Mouse (Mus musculus): ENCODE results near the gene Amigo2. TPM values are rescaled to one million over a fixed set of nuclear protein-coding genes. Genes with fewer than 3 reads are reported as not detected.

Amigo2 gene
- total and polyA plus RNA-seq, 3 experiments, result 2.3 to 6.9 (median 6.1) TPM

DNA sequence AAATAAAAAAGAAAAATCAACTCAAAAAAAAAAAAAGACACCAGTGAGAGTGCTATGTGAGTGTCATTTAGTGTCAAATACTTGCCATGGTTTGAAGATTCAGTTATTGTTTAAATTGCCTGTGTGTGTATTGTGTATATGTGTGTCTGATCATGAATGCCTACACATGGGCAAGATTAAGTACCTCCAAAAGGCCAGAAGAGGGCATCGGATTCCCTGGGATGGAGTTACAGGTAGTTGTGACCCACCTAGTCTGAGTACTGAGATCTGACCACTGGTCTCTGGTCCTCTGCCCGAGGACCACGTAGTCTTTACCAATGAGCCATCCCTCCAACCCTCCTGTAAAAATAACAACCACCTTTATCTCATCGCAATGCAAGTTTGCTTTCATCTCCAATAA is 7.3 kb upstream of the Amigo2 start:
- Histone ChIP-seq H3K4me3 (no peak overlapping the region), H3K27ac (no peak overlapping the region), H3K36me3 (ENCODE audit: control insufficient read depth, insufficient read depth, low read length) (no peaks in the 10 kb centered on the region), H3K4me1 (ENCODE audit: control insufficient read depth, insufficient read depth, low read length) (peaks cover 5% of the 10 kb centered on the region), H3K27me3 (ENCODE audit: control insufficient read depth, insufficient read depth, low read length) (no peaks in the 10 kb centered on the region), H3K79me2 (replicated peaks; ENCODE audit: control insufficient read depth, insufficient read depth, low read length) (no peaks in the 10 kb centered on the region), H3K9ac (ENCODE audit: low read depth, low read length) (no peak overlapping the region)
- intact Hi-C loops (cut with DNase I), result no loop called here
- 93% methylated on average over 4 of the region's 4 CpGs for WGBS
- no peak for DNase-seq
- TF ChIP-seq CTCF (IDR thresholded peaks at IDR 0.05), result peak; percentile 29
- TF ChIP-seq EP300 (IDR thresholded peaks at IDR 0.05; ENCODE audit: insufficient read depth, low read depth, low read length), result no peak
- TF ChIP-seq POLR2A (IDR thresholded peaks at IDR 0.05; ENCODE audit: insufficient read depth, low read depth, low read length), result no peak

DNA sequence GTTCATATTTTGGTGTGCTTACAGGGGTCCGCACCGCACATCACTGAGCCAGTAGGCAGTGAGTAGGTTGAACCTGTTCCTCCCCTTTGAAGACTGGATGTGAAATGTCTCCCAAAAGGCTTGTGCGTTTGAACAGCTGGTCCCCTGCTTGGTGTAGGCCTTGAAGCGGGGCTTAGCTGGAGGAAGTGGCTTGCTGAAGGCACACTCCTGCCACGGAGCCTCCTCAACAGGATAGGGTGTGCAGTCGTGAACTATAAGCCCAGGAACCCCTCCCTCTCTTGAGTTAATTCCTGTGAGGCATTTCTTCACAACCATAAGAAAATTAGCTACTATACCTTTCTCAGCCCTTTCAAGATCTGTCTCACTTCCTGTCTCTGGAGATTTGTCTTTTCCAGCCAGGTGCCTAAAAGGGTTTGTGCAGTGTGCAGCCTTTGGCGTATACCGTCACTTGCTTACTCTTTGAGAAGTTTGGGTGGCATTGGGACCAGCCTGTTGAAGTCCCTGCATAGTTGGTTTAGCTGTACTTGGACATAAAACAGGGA is 5.5 kb upstream of the Amigo2 start:
- Histone ChIP-seq H3K27me3 (ENCODE audit: control insufficient read depth, insufficient read depth, low read length) (no peaks in the 10 kb centered on the region), H3K79me2 (replicated peaks; ENCODE audit: control insufficient read depth, insufficient read depth, low read length) (no peaks in the 10 kb centered on the region), H3K27ac (no peak overlapping the region), H3K4me1 (ENCODE audit: control insufficient read depth, insufficient read depth, low read length) (peaks cover 4% of the 10 kb centered on the region), H3K4me3 (no peak overlapping the region), H3K9ac (ENCODE audit: low read depth, low read length) (no peak overlapping the region), H3K36me3 (ENCODE audit: control insufficient read depth, insufficient read depth, low read length) (no peaks in the 10 kb centered on the region)
- no peak for DNase-seq
- 77% methylated on average over 8 of the region's 8 CpGs for WGBS
- intact Hi-C loops (cut with DNase I), result no loop called here
- TF ChIP-seq POLR2A (IDR thresholded peaks at IDR 0.05; ENCODE audit: insufficient read depth, low read depth, low read length) (no peak), CTCF (IDR thresholded peaks at IDR 0.05) (no peak), EP300 (IDR thresholded peaks at IDR 0.05; ENCODE audit: insufficient read depth, low read depth, low read length) (no peak)

DNA sequence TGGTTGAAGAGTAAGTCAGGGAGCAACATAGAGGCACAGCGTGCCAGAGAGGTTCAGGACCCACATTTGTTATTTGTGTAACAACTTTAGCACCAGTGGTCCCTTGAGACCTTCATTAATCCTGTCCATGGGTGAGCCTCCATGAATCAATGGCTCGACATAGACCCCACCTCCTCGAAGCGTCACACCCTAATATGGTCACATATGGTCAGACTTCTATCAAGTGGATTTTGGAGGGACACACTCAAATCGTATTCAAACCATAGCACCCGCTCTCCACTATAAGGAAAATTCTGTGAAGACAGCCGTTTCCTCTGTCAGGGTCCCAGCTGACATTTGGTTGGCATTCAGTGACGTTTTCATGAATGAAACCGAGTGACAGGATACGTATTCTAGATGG is 2.2 kb upstream of the Amigo2 start:
- H3K36me3 ChIP-seq (ENCODE audit: control insufficient read depth, insufficient read depth, low read length), result no peaks in the 10 kb centered on the region
- no peak for DNase-seq
- no peaks in the 10 kb centered on the region for H3K79me2 ChIP-seq (replicated peaks; ENCODE audit: control insufficient read depth, insufficient read depth, low read length)
- no peaks in the 10 kb centered on the region; the same call in 1 of the 2 replicates for H3K27me3 ChIP-seq (ENCODE audit: control insufficient read depth, insufficient read depth, low read length)
- H3K27ac ChIP-seq, result no peak overlapping the region
- no peaks in the 10 kb centered on the region for H3K4me1 ChIP-seq (ENCODE audit: control insufficient read depth, insufficient read depth, low read length)
- WGBS, result 95% methylated on average over 10 of the region's 10 CpGs
- intact Hi-C loops (cut with DNase I), result loop anchor here (5.0 kb wide), 4 partner anchors 78 to 713 kb away; partner anchors contain the start of gene Tmem106c
- no peak overlapping the region for H3K9ac ChIP-seq (ENCODE audit: low read depth, low read length)
- no peak overlapping the region for H3K4me3 ChIP-seq
- TF ChIP-seq EP300 (IDR thresholded peaks at IDR 0.05; ENCODE audit: insufficient read depth, low read depth, low read length) (no peak), POLR2A (IDR thresholded peaks at IDR 0.05; ENCODE audit: insufficient read depth, low read depth, low read length) (no peak), CTCF (IDR thresholded peaks at IDR 0.05) (no peak)

DNA sequence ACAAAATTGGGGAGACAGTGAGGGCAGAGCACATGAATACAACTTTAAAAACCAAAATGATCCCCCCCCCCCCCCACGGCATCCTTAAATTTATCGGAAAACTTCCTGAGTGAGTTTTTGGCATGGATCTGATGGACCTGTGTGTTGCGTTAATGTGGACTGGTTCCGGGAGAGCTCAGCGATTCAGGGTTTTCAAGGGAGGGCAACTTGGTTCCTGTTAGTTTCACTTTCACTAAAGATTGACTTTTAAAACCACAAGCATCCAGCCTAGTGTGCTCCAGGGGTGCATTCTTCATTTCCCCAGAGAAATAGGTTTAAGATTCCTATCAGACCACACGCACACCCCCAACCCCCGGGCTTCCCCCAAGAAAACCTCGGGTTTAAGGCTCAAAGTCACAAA is 1.2 kb upstream of the Amigo2 start:
- no peaks in the 10 kb centered on the region for H3K4me1 ChIP-seq (ENCODE audit: control insufficient read depth, insufficient read depth, low read length)
- H3K9ac ChIP-seq (ENCODE audit: low read depth, low read length), result peak overlapping the region; percentile 84; the same call in 1 of the 2 replicates
- H3K79me2 ChIP-seq (replicated peaks; ENCODE audit: control insufficient read depth, insufficient read depth, low read length), result no peaks in the 10 kb centered on the region
- 17% methylated on average over 8 of the region's 8 CpGs for WGBS
- no peaks in the 10 kb centered on the region for H3K36me3 ChIP-seq (ENCODE audit: control insufficient read depth, insufficient read depth, low read length)
- H3K4me3 ChIP-seq, result peak overlapping the region; percentile 79
- peak in 1 of 2 experiments; percentile 45 for DNase-seq
- H3K27ac ChIP-seq, result peak overlapping the region; percentile 92
- intact Hi-C loops (cut with DNase I), result loop anchor here (5.0 kb wide), 4 partner anchors 79 to 714 kb away; partner anchors contain the start of gene Tmem106c
- H3K27me3 ChIP-seq (ENCODE audit: control insufficient read depth, insufficient read depth, low read length), result no peaks in the 10 kb centered on the region; the same call in 1 of the 2 replicates
- TF ChIP-seq POLR2A (IDR thresholded peaks at IDR 0.05; ENCODE audit: insufficient read depth, low read depth, low read length) (0 out of 2 replicates have a peak, but pooled peaks have one; percentile 20), CTCF (IDR thresholded peaks at IDR 0.05) (no peak)

DNA sequence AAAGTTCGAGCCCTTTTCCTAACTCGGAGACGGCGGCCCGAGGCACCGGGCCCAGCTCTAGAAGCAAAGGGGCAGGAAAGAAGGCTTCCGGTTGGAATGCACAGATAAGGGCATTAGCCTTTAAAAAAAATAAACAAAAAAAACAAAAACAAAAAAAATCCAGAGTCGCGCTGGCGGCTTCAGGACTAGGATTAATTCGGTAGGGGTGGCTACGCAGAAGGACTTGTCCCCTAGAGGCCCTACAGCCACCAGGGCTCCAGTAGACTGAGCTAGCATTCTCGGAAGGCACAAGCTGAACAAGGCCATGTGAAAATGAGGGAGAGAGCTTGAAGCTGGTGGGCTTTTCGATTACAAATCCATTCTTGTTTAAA is 689 bp upstream of the Amigo2 start:
- TF ChIP-seq EP300 (IDR thresholded peaks at IDR 0.05; ENCODE audit: insufficient read depth, low read depth, low read length) (no peak), CTCF (IDR thresholded peaks at IDR 0.05) (peak; percentile 17; the same call in 1 of the 2 replicates)

DNA sequence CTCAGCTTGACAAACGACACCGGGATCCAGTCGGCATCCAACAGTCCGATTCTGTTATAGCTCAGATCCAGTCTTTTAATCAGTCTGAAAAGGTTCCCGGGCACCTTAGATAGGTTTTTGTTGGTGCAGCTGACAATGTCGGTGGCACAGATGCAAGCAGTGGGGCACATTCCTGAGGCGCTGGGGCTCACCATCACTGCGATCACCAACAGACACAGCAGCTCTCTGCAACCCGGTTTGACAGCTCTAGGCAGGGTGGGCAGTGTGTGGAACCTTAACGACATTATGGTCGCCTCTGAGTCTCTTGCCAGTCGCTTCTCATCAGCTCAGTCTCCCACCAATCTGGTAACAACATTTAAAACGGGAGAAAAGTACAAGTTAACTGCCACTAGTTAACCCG is 831 bp downstream of the Amigo2 start:
- intact Hi-C loops (cut with DNase I), result loop anchor here (5.0 kb wide), 4 partner anchors 81 to 716 kb away; partner anchors contain the start of gene Tmem106c
- H3K79me2 ChIP-seq (replicated peaks; ENCODE audit: control insufficient read depth, insufficient read depth, low read length), result no peaks in the 10 kb centered on the region
- H3K4me3 ChIP-seq, result peak overlapping the region; percentile 79
- no peak overlapping the region for H3K9ac ChIP-seq (ENCODE audit: low read depth, low read length)
- no peaks in the 10 kb centered on the region; the same call in 1 of the 2 replicates for H3K27me3 ChIP-seq (ENCODE audit: control insufficient read depth, insufficient read depth, low read length)
- no peaks in the 10 kb centered on the region for H3K4me1 ChIP-seq (ENCODE audit: control insufficient read depth, insufficient read depth, low read length)
- TF ChIP-seq EP300 (IDR thresholded peaks at IDR 0.05; ENCODE audit: insufficient read depth, low read depth, low read length), result no peak
- no peak for TF ChIP-seq CTCF (IDR thresholded peaks at IDR 0.05)
- TF ChIP-seq POLR2A (IDR thresholded peaks at IDR 0.05; ENCODE audit: insufficient read depth, low read depth, low read length), result no peak
- WGBS, result 28% methylated on average over 14 of the region's 14 CpGs
- no peak overlapping the region for H3K27ac ChIP-seq
- no peak for DNase-seq
- H3K36me3 ChIP-seq (ENCODE audit: control insufficient read depth, insufficient read depth, low read length), result no peaks in the 10 kb centered on the region

More for the DNA sequence above, 689 bp upstream of the Amigo2 start:
- Histone ChIP-seq H3K9ac (ENCODE audit: low read depth, low read length) (peak overlapping the region; percentile 84), H3K4me3 (peak overlapping the region; percentile 79), H3K4me1 (ENCODE audit: control insufficient read depth, insufficient read depth, low read length) (no peaks in the 10 kb centered on the region), H3K36me3 (ENCODE audit: control insufficient read depth, insufficient read depth, low read length) (no peaks in the 10 kb centered on the region), H3K79me2 (replicated peaks; ENCODE audit: control insufficient read depth, insufficient read depth, low read length) (no peaks in the 10 kb centered on the region), H3K27me3 (ENCODE audit: control insufficient read depth, insufficient read depth, low read length) (no peaks in the 10 kb centered on the region; the same call in 1 of the 2 replicates), H3K27ac (peak overlapping the region; percentile 92)
- 2% methylated on average over 14 of the region's 14 CpGs for WGBS
- no peak for DNase-seq
- intact Hi-C loops (cut with DNase I), result loop anchor here (5.0 kb wide), 4 partner anchors 80 to 715 kb away; partner anchors contain the start of gene Tmem106c

Data from heart, adult 2 months (tissue).